Mouse (Mus musculus): ENCODE measurements around the gene Ostn.

DNA sequence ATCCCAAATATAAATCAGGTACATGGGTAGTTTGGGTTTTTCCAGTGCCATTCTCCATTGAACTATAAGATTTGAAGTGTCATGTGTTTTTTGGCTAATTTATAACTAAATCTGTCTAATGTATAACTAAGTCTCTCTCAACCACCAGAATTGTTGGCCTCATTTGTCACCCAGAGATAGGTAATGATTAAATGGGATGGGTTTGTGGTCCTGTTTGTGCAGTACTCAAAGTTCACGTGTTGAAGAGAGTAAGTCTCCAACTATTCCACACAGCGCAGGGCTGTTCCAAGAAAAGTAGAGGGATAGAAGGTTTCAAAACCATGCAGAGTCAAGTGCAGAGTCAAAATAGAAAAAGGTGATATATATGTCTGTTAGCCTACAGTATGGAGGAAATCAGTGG is 68.0 kb downstream of the Ostn start:
- no peak for TF ChIP-seq CTCF (IDR thresholded peaks at IDR 0.05; ENCODE audit: low read depth, low read length)
- TF ChIP-seq POLR2A (IDR thresholded peaks at IDR 0.05; ENCODE audit: extremely low read depth, insufficient read depth, low read length): no peak
